Mouse (Mus musculus) MEL (cell line): ENCODE results near the gene Jarid2.

Experiments used
- CTCF ChIP-seq, 3 experiments: IDR thresholded peaks in 2 of 3; conservative IDR thresholded peaks in 1 of 3; 2 replicates each; pipeline ENCODE4 v1.5.1; 2011 to 2012; ENCODE audit warnings: low read length in 3 of 3, low read depth in 2 of 3, mild to moderate bottlenecking in 2 of 3, improper control_type of control experiment in 1 of 3, inconsistent platforms in 1 of 3, mixed read lengths in 1 of 3, moderate library complexity in 1 of 3; ENCODE audit not compliant: control insufficient read depth in 1 of 3, insufficient read depth in 1 of 3, poor library complexity in 1 of 3, severe bottlenecking in 1 of 3
- HCFC1 ChIP-seq: IDR thresholded peaks from 2 replicates; pipeline ENCODE4 v1.6.1; 2012; ENCODE audit warnings: low read depth, mild to moderate bottlenecking, inconsistent platforms, low read length, improper control_type of control experiment, moderate library complexity
- MYB ChIP-seq: IDR thresholded peaks from 2 replicates; pipeline ENCODE4 v1.6.1; 2011; ENCODE audit warnings: mild to moderate bottlenecking, low read depth, low read length, improper control_type of control experiment
- NRF1 ChIP-seq: IDR thresholded peaks from 2 replicates; pipeline ENCODE4 v1.6.1; 2014; ENCODE audit warnings: low read depth, mild to moderate bottlenecking, inconsistent platforms, low read length, improper control_type of control experiment, moderate library complexity; ENCODE audit not compliant: poor library complexity, insufficient read depth, severe bottlenecking
- POLR2A ChIP-seq, 2 experiments: IDR thresholded peaks; 2 replicates each; pipeline ENCODE4 v1.6.1; 2011 to 2012; ENCODE audit warnings: low read length in 2 of 2, mild to moderate bottlenecking in 2 of 2, control low read depth in 1 of 2, improper control_type of control experiment in 1 of 2, low read depth in 1 of 2, moderate library complexity in 1 of 2; ENCODE audit not compliant: control insufficient read depth in 1 of 2, insufficient read depth in 1 of 2, poor library complexity in 1 of 2
- POLR2AphosphoS2 ChIP-seq: IDR thresholded peaks from 2 replicates; pipeline ENCODE4 v1.6.1; 2011; ENCODE audit warnings: low read length, improper control_type of control experiment
- RCOR1 ChIP-seq: IDR thresholded peaks from 2 replicates; pipeline ENCODE4 v1.6.1; 2012; ENCODE audit warnings: low read depth, mild to moderate bottlenecking, inconsistent platforms, low read length, improper control_type of control experiment
- TCF12 ChIP-seq: IDR thresholded peaks from 2 replicates; pipeline ENCODE4 v1.6.1; 2014; ENCODE audit warnings: low read depth, mild to moderate bottlenecking, inconsistent platforms, low read length, improper control_type of control experiment, moderate library complexity
- USF1 ChIP-seq: IDR thresholded peaks from 2 replicates; pipeline ENCODE4 v1.6.1; 2014; ENCODE audit warnings: low read depth, mild to moderate bottlenecking, inconsistent platforms, low read length, improper control_type of control experiment, moderate library complexity

DNA sequence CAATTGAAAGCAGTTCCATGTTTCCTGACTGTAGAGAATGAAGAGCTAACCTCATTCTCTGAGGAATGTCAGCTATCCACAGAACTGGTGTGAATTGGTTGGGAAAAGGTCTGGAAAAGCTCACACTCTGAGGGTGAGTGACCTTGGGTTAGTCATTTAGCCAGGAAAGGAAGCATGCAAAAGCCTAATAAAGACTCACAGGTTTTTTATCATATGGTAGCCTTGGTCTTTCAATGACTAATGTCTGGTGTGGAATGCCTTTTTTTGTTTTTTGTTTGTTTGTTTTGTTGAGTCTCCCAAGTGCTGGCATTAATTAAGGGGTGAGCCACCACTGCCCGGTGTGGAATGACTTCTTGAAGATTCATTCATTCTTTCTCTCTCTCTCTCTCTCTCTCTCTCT is 55.3 kb downstream of the Jarid2 start:
- no peak for TF ChIP-seq MYB
- no peak for TF ChIP-seq TCF12
- TF ChIP-seq CTCF (IDR thresholded peaks at IDR 0.05 in 2 of 3, conservative IDR thresholded peaks at IDR 0.05 in 1 of 3; ENCODE audit: control insufficient read depth in 1 of 3, insufficient read depth in 1 of 3, low read depth in 2 of 3, low read length in 3 of 3, poor library complexity in 1 of 3, severe bottlenecking in 1 of 3), result no peak
- TF ChIP-seq POLR2AphosphoS2, result no peak
- no peak for TF ChIP-seq RCOR1
- no peak for TF ChIP-seq USF1
- TF ChIP-seq NRF1, result no peak
- TF ChIP-seq POLR2A (IDR thresholded peaks at IDR 0.05; ENCODE audit: control insufficient read depth in 1 of 2, insufficient read depth in 1 of 2, low read depth in 1 of 2, low read length in 2 of 2, poor library complexity in 1 of 2), result no peak
- TF ChIP-seq HCFC1, result no peak
